ENCODE assay signal across 26 mouse cellular contexts in the genomic region with DNA sequence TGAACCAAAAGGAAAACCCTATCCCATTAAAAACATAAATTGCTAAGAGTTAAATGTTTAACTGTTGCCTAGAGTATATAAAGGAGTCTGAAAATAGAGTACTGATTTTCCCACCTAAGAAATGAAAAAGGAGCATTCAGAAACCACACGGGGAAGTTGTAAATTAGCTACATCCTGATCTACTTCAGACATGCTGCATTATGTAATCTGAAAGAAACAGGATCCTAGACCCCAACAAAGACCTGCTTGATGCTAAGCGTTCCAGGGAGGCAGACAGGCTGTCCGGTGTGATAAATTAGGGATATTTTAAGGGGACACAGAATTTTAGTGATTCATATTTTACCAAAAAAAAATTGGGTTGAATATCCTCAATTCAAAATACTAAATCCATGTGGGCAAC.
"Had no signal": no experiment of that assay in that cellular context is flagged by ENCODE, and none has a peak within 500 bp of the region (broad histone marks: within the 10 kb centered on the region; RNA-seq: fewer than 3 reads in every experiment).

No protein-coding gene starts in this region.

- H3K27me3 ChIP-seq: heart, embryonic 12.5 days; hindbrain, embryonic 13.5 days; hindbrain, embryonic 15.5 days; kidney, embryonic 15.5 days; limb, embryonic 13.5 days; limb, embryonic 15.5 days; liver, embryonic 12.5 days had no signal

- H3K9me3 ChIP-seq: heart, embryonic 10.5 days; heart, embryonic 12.5 days; hindbrain, embryonic 13.5 days; hindbrain, embryonic 15.5 days; kidney, embryonic 15.5 days; limb, embryonic 13.5 days; limb, embryonic 15.5 days; liver, embryonic 12.5 days had no signal

- H3K4me3 ChIP-seq: gastrocnemius, adult 2 months; heart, embryonic 10.5 days; heart, embryonic 12.5 days; hindbrain, embryonic 13.5 days; hindbrain, embryonic 15.5 days; kidney, embryonic 15.5 days; limb, embryonic 13.5 days; limb, embryonic 15.5 days; liver, embryonic 12.5 days had no signal

- DNase-seq: gastrocnemius, adult 2 months; gastrocnemius, postnatal 10 days; gastrocnemius, postnatal 25 days; heart, adult 18-20 months; heart, postnatal 10 days; heart, postnatal 4 days; kidney, adult 11 months; kidney, adult 2 months; kidney, adult 9 months; kidney, postnatal 14 days; kidney, postnatal 36 days; layer of hippocampus, adult 9-11 months; layer of hippocampus, postnatal 36 days; left cerebral cortex, postnatal 4 days had no signal

- ATAC-seq: hindbrain, postnatal 0 days; intestine, embryonic 16.5 days; liver, embryonic 12.5 days had no signal

- H3K27ac ChIP-seq: gastrocnemius, adult 2 months; heart, embryonic 10.5 days; hindbrain, embryonic 13.5 days; hindbrain, embryonic 15.5 days; hindbrain, postnatal 0 days; kidney, embryonic 15.5 days; kidney, postnatal 0 days; limb, embryonic 13.5 days; limb, embryonic 15.5 days; liver, embryonic 12.5 days; liver, embryonic 14.5 days had no signal

- H3K36me3 ChIP-seq: heart, embryonic 10.5 days; heart, embryonic 12.5 days; hindbrain, embryonic 13.5 days; hindbrain, embryonic 15.5 days; kidney, embryonic 15.5 days; limb, embryonic 13.5 days; limb, embryonic 15.5 days; liver, embryonic 12.5 days had no signal

- H3K4me2 ChIP-seq: heart, embryonic 12.5 days; hindbrain, embryonic 13.5 days; hindbrain, embryonic 15.5 days; kidney, embryonic 15.5 days; limb, embryonic 13.5 days; limb, embryonic 15.5 days; liver, embryonic 12.5 days had no signal

- H3K9ac ChIP-seq: heart, embryonic 12.5 days; hindbrain, embryonic 13.5 days; hindbrain, embryonic 15.5 days; kidney, embryonic 15.5 days; limb, embryonic 13.5 days; limb, embryonic 15.5 days; liver, embryonic 12.5 days; liver, embryonic 14.5 days had no signal

- H3K4me1 ChIP-seq: heart, embryonic 10.5 days; heart, embryonic 12.5 days; hindbrain, embryonic 13.5 days; hindbrain, embryonic 15.5 days; kidney, embryonic 15.5 days; limb, embryonic 13.5 days; limb, embryonic 15.5 days; liver, embryonic 12.5 days had no signal
